Mouse (Mus musculus): ENCODE results near the gene St6gal1.

DNA sequence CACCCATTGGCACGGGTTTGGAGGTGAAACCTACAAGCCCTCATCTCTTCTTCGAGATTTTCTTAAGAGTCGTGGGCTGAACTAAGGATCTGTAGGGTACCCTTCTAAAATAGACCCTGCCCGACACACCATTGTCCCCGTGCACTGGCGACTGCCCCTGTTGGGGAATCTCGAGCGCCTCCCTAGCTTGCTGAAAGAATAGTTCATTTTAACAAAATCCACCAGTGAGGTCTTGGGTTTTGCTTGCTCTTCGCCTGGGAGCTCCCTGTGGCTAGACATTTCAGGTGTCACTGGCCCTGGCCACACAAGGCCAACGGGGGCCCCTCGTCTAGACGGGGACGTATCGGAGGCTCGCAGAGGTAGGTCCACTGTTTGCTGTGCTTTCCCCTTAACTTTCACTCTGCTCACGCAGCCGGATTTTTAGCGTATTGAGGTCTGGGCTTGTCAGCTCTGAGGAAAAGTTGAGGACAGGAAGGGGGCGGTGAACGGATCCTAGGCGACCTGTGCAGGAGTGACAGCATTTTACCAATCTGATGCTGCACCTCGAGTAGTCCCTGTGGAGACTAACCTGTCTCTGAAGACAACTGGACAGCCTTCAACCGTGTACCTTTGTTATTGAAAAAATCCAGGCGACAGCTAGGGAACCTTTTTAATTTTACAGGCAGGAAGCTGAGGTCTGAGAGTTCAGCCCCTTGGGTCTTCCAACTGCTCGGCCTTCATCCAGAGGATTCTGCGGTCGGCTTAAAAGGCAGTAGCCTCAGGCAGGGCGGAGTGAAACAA is 1.5 kb downstream of the St6gal1 start:
- TF ChIP-seq CTCF (IDR thresholded peaks at IDR 0.05; ENCODE audit: control insufficient read depth, insufficient read depth, insufficient replicate concordance, low read depth, low read length) (no peak), POLR2A (IDR thresholded peaks at IDR 0.05; ENCODE audit: control insufficient read depth, low read depth, low read length) (no peak)
